Mouse (Mus musculus): ENCODE results near the gene Klhl10. TPM values are rescaled to one million over a fixed set of nuclear protein-coding genes. Genes with fewer than 3 reads are reported as not detected.

Klhl10 gene
- total and polyA plus RNA-seq, 3 experiments, result 0.65 to 0.81 TPM; not detected in 1

GRCm38 (mm10) chr11:100414021-100414913 is 27.4 kb upstream of the Klhl10 start, which contains the start of gene P3h4:
Gene P3h4, minus strand, starts transcription at chr11:100414836.
- Histone ChIP-seq H3K27me3 (ENCODE audit: control insufficient read depth in 1 of 2, insufficient read depth in 2 of 2, low read length in 2 of 2) (no peaks in the 10 kb centered on the region; a peak in 1 of 4 replicates), H3K27ac (ENCODE audit: control insufficient read depth, low read depth, low read length) (no peak within 1 kb of the TSS), H3K9ac (ENCODE audit: control insufficient read depth, low read depth, low read length, poor library complexity, severe bottlenecking) (no peak within 1 kb of the TSS), H3K79me2 (ENCODE audit: control insufficient read depth, insufficient read depth, low read length, poor library complexity) (no peaks in the 10 kb centered on the region), H3K4me1 (ENCODE audit: control insufficient read depth in 1 of 2, insufficient read depth in 2 of 2, low read length in 2 of 2) (no peaks in the 10 kb centered on the region), H3K36me3 (ENCODE audit: control insufficient read depth in 1 of 2, insufficient read depth in 2 of 2, low read length in 2 of 2) (no peaks in the 10 kb centered on the region), H3K9me3 (replicated peaks; ENCODE audit: insufficient read depth, low read length) (no peaks in the 10 kb centered on the region), H3K4me3 (ENCODE audit: control insufficient read depth in 1 of 2, insufficient read depth in 1 of 2, low read depth in 2 of 2, low read length in 2 of 2) (peak within 1 kb of the TSS in 1 of 2 experiments; percentile 18; a peak in 1 of 4 replicates)
- DNase-seq (ENCODE audit: low read depth, low spot score), result no peak
- peak in 1 of 3 experiments; percentile 16; a peak in 1 of 6 replicates for TF ChIP-seq CTCF (IDR thresholded peaks at IDR 0.05 in 2 of 3, conservative IDR thresholded peaks at IDR 0.05 in 1 of 3; ENCODE audit: control insufficient read depth in 1 of 3, insufficient read depth in 1 of 3, low read depth in 2 of 3, low read length in 3 of 3, poor library complexity in 1 of 3, severe bottlenecking in 1 of 3)
- no peak for TF ChIP-seq SIN3A (IDR thresholded peaks at IDR 0.05; ENCODE audit: low read length)
- TF ChIP-seq ZKSCAN1 (IDR thresholded peaks at IDR 0.05; ENCODE audit: low read depth, low read length), result no peak
- no peak for TF ChIP-seq GATA1 (IDR thresholded peaks at IDR 0.05; ENCODE audit: low read depth, low read length)
- no peak for TF ChIP-seq TAL1 (IDR thresholded peaks at IDR 0.05; ENCODE audit: low read length)
- TF ChIP-seq USF1 (IDR thresholded peaks at IDR 0.05; ENCODE audit: low read depth, low read length), result no peak

GRCm38 (mm10) chr11:100414914-100415822 is 26.5 kb upstream of the Klhl10 start, which contains the start of gene Fkbp10:
Gene Fkbp10, plus strand, starts transcription at chr11:100415697.
- Histone ChIP-seq H3K27ac (ENCODE audit: control insufficient read depth, low read depth, low read length) (no peak within 1 kb of the TSS), H3K36me3 (ENCODE audit: control insufficient read depth in 1 of 2, insufficient read depth in 2 of 2, low read length in 2 of 2) (no peaks in the 10 kb centered on the region), H3K9me3 (replicated peaks; ENCODE audit: insufficient read depth, low read length) (no peaks in the 10 kb centered on the region), H3K27me3 (ENCODE audit: control insufficient read depth in 1 of 2, insufficient read depth in 2 of 2, low read length in 2 of 2) (no peaks in the 10 kb centered on the region; a peak in 1 of 4 replicates), H3K4me3 (ENCODE audit: control insufficient read depth in 1 of 2, insufficient read depth in 1 of 2, low read depth in 2 of 2, low read length in 2 of 2) (peak within 1 kb of the TSS in 1 of 2 experiments; percentile 18; a peak in 1 of 4 replicates), H3K4me1 (ENCODE audit: control insufficient read depth in 1 of 2, insufficient read depth in 2 of 2, low read length in 2 of 2) (no peaks in the 10 kb centered on the region), H3K79me2 (ENCODE audit: control insufficient read depth, insufficient read depth, low read length, poor library complexity) (no peaks in the 10 kb centered on the region), H3K9ac (ENCODE audit: control insufficient read depth, low read depth, low read length, poor library complexity, severe bottlenecking) (no peak within 1 kb of the TSS)
- no peak for DNase-seq (ENCODE audit: low read depth, low spot score)
- no peak for TF ChIP-seq SMC3 (IDR thresholded peaks at IDR 0.05; ENCODE audit: low read depth, low read length)
- TF ChIP-seq UBTF (IDR thresholded peaks at IDR 0.05; ENCODE audit: borderline replicate concordance, insufficient read depth, low read depth, low read length), result no peak
- no peak for TF ChIP-seq E2F4 (IDR thresholded peaks at IDR 0.05; ENCODE audit: borderline replicate concordance, low read depth, low read length)
- no peak for TF ChIP-seq TAL1 (IDR thresholded peaks at IDR 0.05; ENCODE audit: low read length)
- TF ChIP-seq NRF1 (IDR thresholded peaks at IDR 0.05; ENCODE audit: insufficient read depth, low read depth, low read length, poor library complexity, severe bottlenecking), result no peak
